Mouse (Mus musculus) cortical plate, adult 2 months (tissue): ENCODE data around the gene Zc3h12c. TPM values are rescaled to one million over a fixed set of nuclear protein-coding genes. Genes with fewer than 3 reads are reported as not detected.
A peak's percentile ranks its signal among the peaks of the same experiment; 100 is the strongest.

Experiments
- H3K27ac ChIP-seq: fragments of 200-500 bp; 2 replicates; pipeline ENCODE4 v1.5.1; 2012; ENCODE audit warnings: low read length, control low read depth, inconsistent platforms; ENCODE audit not compliant: insufficient read depth
- H3K4me1 ChIP-seq: fragments of 200-500 bp; 2 replicates; pipeline ENCODE4 v1.6.1; 2011; ENCODE audit warnings: low read length; ENCODE audit not compliant: control insufficient read depth, insufficient read depth
- H3K4me3 ChIP-seq: fragments of 200-500 bp; 2 replicates; pipeline ENCODE4 v1.5.1; 2011; ENCODE audit warnings: mild to moderate bottlenecking, low read length, control low read depth; ENCODE audit not compliant: insufficient read depth
- CTCF ChIP-seq: fragments of 200-500 bp; IDR thresholded peaks from 2 replicates; pipeline ENCODE4 v1.5.1; 2011; ENCODE audit warnings: mild to moderate bottlenecking, control low read depth, low read length; ENCODE audit not compliant: insufficient read depth; ENCODE audit errors: extremely low read depth
- POLR2A ChIP-seq: fragments of 200-500 bp; IDR thresholded peaks from 2 replicates; pipeline ENCODE4 v1.6.1; 2011; ENCODE audit warnings: mild to moderate bottlenecking, low read length, control low read depth; ENCODE audit not compliant: insufficient read depth; ENCODE audit errors: extremely low read depth
- polyA plus RNA-seq: library from polyadenylated mRNA; depleted of rRNA; stranded (reverse); fragments of >200 nt; gene quantifications from 2 replicates; pipeline ENCODE4 v1.2.3, GENCODE M21; 2012

Zc3h12c gene
- polyA plus RNA-seq, 1 experiment = 4.7 TPM

GRCm38 (mm10) chr9:52168686-52169270 lies 406 bp upstream of the Zc3h12c start:
- peaks cover 1% of the 10 kb centered on the region; the same call in 1 of the 2 replicates for H3K4me1 ChIP-seq
- H3K27ac ChIP-seq = 0 out of 2 replicates have a peak overlapping the region, but pooled peaks have one; percentile 38
- TF ChIP-seq POLR2A (peak; percentile 89), CTCF (peak; percentile 28; the same call in 1 of the 2 replicates)
- H3K4me3 ChIP-seq = peak overlapping the region; percentile 75

DNA sequence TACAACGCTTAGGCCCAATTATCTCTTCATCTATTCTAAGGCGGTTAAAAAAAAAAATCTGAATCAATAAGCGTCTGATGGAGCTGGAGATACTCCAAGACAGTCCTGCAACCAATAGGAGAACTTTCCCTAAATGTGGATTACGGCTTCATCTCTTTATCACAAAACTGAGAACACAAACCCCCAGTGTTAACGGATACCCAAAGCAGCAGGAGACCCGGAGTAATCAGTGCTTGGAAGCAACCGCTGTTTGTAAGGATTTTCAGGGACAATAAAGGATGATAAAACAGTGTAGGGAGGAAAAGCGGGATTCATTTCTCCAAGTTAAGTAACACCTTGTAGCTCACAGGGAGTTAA lies 888 bp downstream of the Zc3h12c start:
- peaks cover 1% of the 10 kb centered on the region; the same call in 1 of the 2 replicates for H3K4me1 ChIP-seq
- peak overlapping the region; percentile 75 for H3K4me3 ChIP-seq
- TF ChIP-seq CTCF = no peak
- peak; percentile 33; the same call in 1 of the 2 replicates for TF ChIP-seq POLR2A
- peak overlapping the region; percentile 99 for H3K27ac ChIP-seq

GRCm38 (mm10) chr9:52167084-52167483 lies 1.3 kb downstream of the Zc3h12c start:
- peak overlapping the region; percentile 75 for H3K4me3 ChIP-seq
- TF ChIP-seq POLR2A = no peak
- TF ChIP-seq CTCF = no peak
- no peak overlapping the region for H3K27ac ChIP-seq
- peaks cover 1% of the 10 kb centered on the region; the same call in 1 of the 2 replicates for H3K4me1 ChIP-seq

- peaks cover 1% of the 10 kb centered on the region; the same call in 1 of the 2 replicates for H3K4me1 ChIP-seq
- no peak overlapping the region for H3K4me3 ChIP-seq
- H3K27ac ChIP-seq = no peak overlapping the region
- no peak for TF ChIP-seq CTCF
- TF ChIP-seq POLR2A = no peak
These were observed 2.7 kb downstream of the Zc3h12c start for GRCm38 (mm10) chr9:52165706-52166090.

GRCm38 (mm10) chr9:52165076-52165705 lies 3.2 kb downstream of the Zc3h12c start:
- TF ChIP-seq POLR2A (no peak), CTCF (no peak)
- Histone ChIP-seq H3K4me3 (no peak overlapping the region), H3K27ac (no peak overlapping the region), H3K4me1 (peaks cover 1% of the 10 kb centered on the region; the same call in 1 of the 2 replicates)

- Histone ChIP-seq H3K4me1 (peaks cover 1% of the 10 kb centered on the region; the same call in 1 of the 2 replicates), H3K4me3 (no peak overlapping the region), H3K27ac (no peak overlapping the region)
- TF ChIP-seq POLR2A = no peak
- no peak for TF ChIP-seq CTCF
These were observed 7.9 kb downstream of the Zc3h12c start for GRCm38 (mm10) chr9:52160512-52160911.

- no peak for TF ChIP-seq POLR2A
- TF ChIP-seq CTCF = no peak
- H3K27ac ChIP-seq = no peak overlapping the region
- H3K4me3 ChIP-seq = no peak overlapping the region
- H3K4me1 ChIP-seq = no peaks in the 10 kb centered on the region
These were observed 9.8 kb downstream of the Zc3h12c start for GRCm38 (mm10) chr9:52158561-52158960.

DNA sequence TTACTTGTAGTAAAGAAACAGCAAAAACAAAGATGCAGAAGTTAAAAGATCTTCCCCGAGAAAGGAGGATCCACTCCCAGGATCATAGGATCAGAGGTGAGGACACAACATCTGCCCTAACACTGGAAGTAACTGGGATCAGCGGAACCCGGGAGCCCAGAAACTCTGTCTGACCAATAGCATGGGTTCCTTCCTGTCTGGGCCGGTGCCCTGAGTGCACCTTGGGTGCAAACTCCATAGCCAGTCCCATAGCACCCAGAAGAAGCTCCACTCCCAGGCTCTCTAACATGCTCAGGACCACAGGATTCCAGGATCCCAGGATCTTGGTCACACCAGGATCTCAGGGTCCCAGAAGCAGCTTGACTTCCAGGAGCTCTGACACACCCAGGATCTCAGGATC lies 13.0 kb downstream of the Zc3h12c start:
- Histone ChIP-seq H3K4me1 (no peaks in the 10 kb centered on the region), H3K4me3 (no peak overlapping the region), H3K27ac (no peak overlapping the region)
- TF ChIP-seq POLR2A (no peak), CTCF (no peak)

- peaks cover 2% of the 10 kb centered on the region; the same call in 1 of the 2 replicates for H3K4me1 ChIP-seq
- H3K4me3 ChIP-seq = no peak overlapping the region
- no peak overlapping the region for H3K27ac ChIP-seq
- TF ChIP-seq CTCF (no peak), POLR2A (no peak)
These were observed 14.1 kb downstream of the Zc3h12c start for GRCm38 (mm10) chr9:52154253-52154652.

GRCm38 (mm10) chr9:52152076-52152826 lies 16.1 kb downstream of the Zc3h12c start:
- TF ChIP-seq CTCF (no peak), POLR2A (no peak)
- H3K4me3 ChIP-seq = no peak overlapping the region
- peaks cover 2% of the 10 kb centered on the region; the same call in 1 of the 2 replicates for H3K4me1 ChIP-seq
- no peak overlapping the region for H3K27ac ChIP-seq
